Mouse (Mus musculus) E14TG2a.4 (cell line): ENCODE data around the gene Bloc1s6.

ENCODE experiments used
- CTCF ChIP-seq: conservative IDR thresholded peaks from 2 replicates; pipeline ENCODE4 v1.5.1; 2014; ENCODE audit warnings: low read length
- POU5F1 ChIP-seq: IDR thresholded peaks from 2 replicates; pipeline ENCODE4 v1.6.1; 2014; ENCODE audit warnings: low read length, borderline replicate concordance

DNA sequence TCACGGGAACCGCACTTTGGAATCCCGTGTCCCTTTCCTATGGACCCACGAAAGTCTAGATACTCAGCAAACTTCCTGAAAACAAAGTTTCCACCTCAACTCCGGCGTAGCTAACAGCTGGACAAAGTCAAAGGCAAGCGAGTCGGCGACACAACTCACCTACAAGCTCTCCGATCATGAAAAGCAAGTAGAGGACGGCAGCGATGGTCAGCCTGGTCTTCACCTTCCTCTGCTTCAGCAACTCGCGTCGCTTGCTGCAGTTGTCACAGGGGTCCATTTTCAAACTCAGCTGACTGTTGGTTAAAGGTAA, 36.5 kb upstream of the Bloc1s6 start:
- TF ChIP-seq CTCF (no peak), POU5F1 (no peak)
